Mouse (Mus musculus): Measurements from ENCODE around the gene Sfmbt2. TPM values are rescaled to one million over a fixed set of nuclear protein-coding genes. Genes with fewer than 3 reads are reported as not detected.

The Sfmbt2 gene
- polyA plus RNA-seq, 1 experiment from 2014 or later: 2.0 TPM

DNA sequence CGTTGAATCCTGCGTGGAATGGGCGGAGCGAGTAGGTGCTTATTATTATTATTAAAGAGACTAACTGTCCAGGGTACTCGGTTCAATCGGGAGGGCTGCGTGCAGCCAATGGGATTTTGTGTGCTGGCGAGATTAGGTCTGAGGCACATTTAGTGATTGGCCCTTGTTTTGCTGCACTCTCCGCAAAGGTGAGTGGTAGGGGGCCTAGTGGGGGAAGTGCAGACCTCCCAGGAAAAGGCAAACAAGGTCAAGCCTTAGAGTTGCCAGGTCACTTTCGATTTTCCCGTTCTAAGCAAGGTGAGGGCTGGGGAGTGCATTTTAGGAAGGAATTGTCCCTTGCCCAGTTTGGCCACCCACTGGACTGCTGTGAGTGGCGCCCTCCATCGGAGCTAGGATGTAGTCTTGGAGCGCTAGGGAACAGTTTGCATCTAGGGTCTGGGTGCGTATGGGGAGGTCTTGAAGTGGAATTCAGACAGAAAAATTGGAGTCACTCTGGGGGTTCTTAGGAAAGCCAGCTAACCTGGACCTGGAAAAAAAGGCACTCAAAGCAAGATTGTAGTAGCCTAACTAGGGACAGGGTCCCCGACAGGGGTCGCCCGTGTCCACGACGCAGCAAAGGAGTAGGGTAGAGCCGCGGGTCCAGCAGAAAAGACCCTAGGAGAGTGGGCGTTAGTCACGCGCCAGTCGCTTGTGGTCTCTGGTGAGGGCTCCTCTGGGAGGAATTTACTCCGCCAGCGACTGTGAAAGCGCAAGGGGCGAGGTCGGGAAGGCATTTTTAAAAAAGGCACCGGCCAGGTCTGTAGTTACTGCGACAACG, 4.1 kb downstream of the Sfmbt2 start:
- Histone ChIP-seq H3K36me3 (no peaks in the 10 kb centered on the region), H3K27ac (replicated peaks) (peak overlapping the region; percentile 59; the same call in 1 of the 2 replicates), H3K4me3 (peak overlapping the region; percentile 67), H3K4me1 (peaks cover 33% of the 10 kb centered on the region), H3K9me3 (replicated peaks) (no peaks in the 10 kb centered on the region), H3K27me3 (ENCODE audit: low read depth, poor library complexity, severe bottlenecking) (peaks cover 80% of the 10 kb centered on the region)
- peak; percentile 80 for DNase-seq (ENCODE audit: low spot score)
- WGBS: under 1% methylated on average over 34 of the region's 34 CpGs

DNA sequence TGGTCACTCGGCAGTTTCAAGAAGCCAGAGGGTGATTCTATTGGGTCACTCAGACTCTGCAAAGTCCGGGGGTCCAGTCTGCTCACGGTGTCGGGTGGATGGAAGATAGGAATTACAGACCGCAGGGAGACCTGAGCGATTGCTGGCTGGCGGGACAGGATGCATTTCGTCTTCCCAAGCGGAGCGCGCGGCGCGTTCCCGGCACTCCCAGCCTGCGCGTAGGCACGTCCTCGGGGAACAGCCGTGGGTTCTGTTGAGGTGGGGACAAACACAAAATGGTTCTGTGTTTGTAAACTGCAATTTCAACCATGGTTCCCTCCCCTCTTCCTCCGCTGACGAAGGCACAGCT, 4.7 kb downstream of the Sfmbt2 start:
- peaks cover 74% of the 10 kb centered on the region for H3K27me3 ChIP-seq (ENCODE audit: low read depth, poor library complexity, severe bottlenecking)
- under 1% methylated on average over 22 of the region's 22 CpGs for WGBS

DNA sequence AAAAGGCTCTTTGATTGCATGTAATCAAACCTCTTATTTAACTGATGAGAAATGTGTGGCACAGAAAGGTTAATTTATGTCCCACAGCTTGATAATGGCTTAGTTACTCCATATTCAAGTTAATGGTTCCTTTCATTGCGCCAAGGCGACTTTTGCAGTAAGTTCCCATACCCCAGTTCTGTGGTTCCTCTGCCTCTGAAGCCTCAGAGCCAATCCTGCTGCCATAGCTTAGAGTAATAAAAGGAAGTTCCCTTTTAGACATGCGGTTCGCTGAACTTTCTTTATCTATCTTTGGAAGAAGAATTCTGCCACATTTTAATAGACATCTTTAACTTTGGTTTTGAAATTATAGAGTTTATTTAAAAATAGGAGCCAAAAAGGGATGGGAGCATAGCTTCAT, 19.7 kb downstream of the Sfmbt2 start:
- Histone ChIP-seq H3K27me3 (ENCODE audit: low read depth, poor library complexity, severe bottlenecking) (peaks cover 16% of the 10 kb centered on the region), H3K4me1 (no peaks in the 10 kb centered on the region), H3K4me3 (no peak overlapping the region), H3K9me3 (replicated peaks) (no peaks in the 10 kb centered on the region), H3K36me3 (no peaks in the 10 kb centered on the region), H3K27ac (replicated peaks) (no peak overlapping the region)
- DNase-seq (ENCODE audit: low spot score): no peak
- 87% methylated on average over 4 of the region's 4 CpGs for WGBS

More for the DNA sequence above, 4.7 kb downstream of the Sfmbt2 start:
- peak overlapping the region; percentile 59; the same call in 1 of the 2 replicates for H3K27ac ChIP-seq (replicated peaks)
- no peak for DNase-seq (ENCODE audit: low spot score)
- H3K9me3 ChIP-seq (replicated peaks): no peaks in the 10 kb centered on the region
- no peaks in the 10 kb centered on the region for H3K36me3 ChIP-seq
- H3K4me3 ChIP-seq: peak overlapping the region; percentile 67
- H3K4me1 ChIP-seq: peaks cover 33% of the 10 kb centered on the region

GRCm38 (mm10) chr2:10390791-10391190, 20.5 kb downstream of the Sfmbt2 start:
- no peak for DNase-seq (ENCODE audit: low spot score)
- Histone ChIP-seq H3K27ac (replicated peaks) (no peak overlapping the region), H3K4me3 (no peak overlapping the region), H3K36me3 (no peaks in the 10 kb centered on the region), H3K9me3 (replicated peaks) (no peaks in the 10 kb centered on the region), H3K4me1 (no peaks in the 10 kb centered on the region), H3K27me3 (ENCODE audit: low read depth, poor library complexity, severe bottlenecking) (peaks cover 16% of the 10 kb centered on the region)
- WGBS: 25% methylated on average over 7 of the region's 7 CpGs

- WGBS: 93% methylated on average over 11 of the region's 11 CpGs
- H3K4me1 ChIP-seq: no peaks in the 10 kb centered on the region
Measured at GRCm38 (mm10) chr2:10395143-10395542, 24.8 kb downstream of the Sfmbt2 start.

GRCm38 (mm10) chr2:10397790-10398189, 27.5 kb downstream of the Sfmbt2 start:
- DNase-seq (ENCODE audit: low spot score): no peak
- peaks cover 8% of the 10 kb centered on the region for H3K4me1 ChIP-seq
- H3K36me3 ChIP-seq: no peaks in the 10 kb centered on the region
- no peaks in the 10 kb centered on the region for H3K9me3 ChIP-seq (replicated peaks)
- no peak overlapping the region for H3K4me3 ChIP-seq
- H3K27ac ChIP-seq (replicated peaks): no peak overlapping the region
- H3K27me3 ChIP-seq (ENCODE audit: low read depth, poor library complexity, severe bottlenecking): peaks cover 22% of the 10 kb centered on the region
- WGBS: 75% methylated on average over 9 of the region's 9 CpGs

More at GRCm38 (mm10) chr2:10395143-10395542, 24.8 kb downstream of the Sfmbt2 start:
- Histone ChIP-seq H3K9me3 (replicated peaks) (no peaks in the 10 kb centered on the region), H3K4me3 (no peak overlapping the region), H3K27ac (replicated peaks) (no peak overlapping the region), H3K36me3 (no peaks in the 10 kb centered on the region), H3K27me3 (ENCODE audit: low read depth, poor library complexity, severe bottlenecking) (peaks cover 22% of the 10 kb centered on the region)
- DNase-seq (ENCODE audit: low spot score): no peak

GRCm38 (mm10) chr2:10406151-10406550, 35.8 kb downstream of the Sfmbt2 start:
- 39% methylated on average over 2 of the region's 2 CpGs for WGBS
- H3K4me1 ChIP-seq: peaks cover 25% of the 10 kb centered on the region
- H3K9me3 ChIP-seq (replicated peaks): no peaks in the 10 kb centered on the region
- no peak overlapping the region for H3K4me3 ChIP-seq
- H3K36me3 ChIP-seq: no peaks in the 10 kb centered on the region
- no peak for DNase-seq (ENCODE audit: low spot score)
- H3K27me3 ChIP-seq (ENCODE audit: low read depth, poor library complexity, severe bottlenecking): peaks cover 63% of the 10 kb centered on the region
- no peak overlapping the region for H3K27ac ChIP-seq (replicated peaks)

GRCm38 (mm10) chr2:10409422-10409821, 39.1 kb downstream of the Sfmbt2 start:
- DNase-seq (ENCODE audit: low spot score): no peak
- 84% methylated on average over 13 of the region's 13 CpGs for WGBS
- no peaks in the 10 kb centered on the region for H3K36me3 ChIP-seq

GRCm38 (mm10) chr2:10410069-10410468, 39.8 kb downstream of the Sfmbt2 start:
- no peaks in the 10 kb centered on the region for H3K9me3 ChIP-seq (replicated peaks)
- H3K4me3 ChIP-seq: no peak overlapping the region
- no peak overlapping the region for H3K27ac ChIP-seq (replicated peaks)
- H3K4me1 ChIP-seq: peaks cover 24% of the 10 kb centered on the region
- WGBS: 93% methylated on average over 5 of the region's 5 CpGs
- H3K36me3 ChIP-seq: no peaks in the 10 kb centered on the region
- DNase-seq (ENCODE audit: low spot score): no peak
- peaks cover 53% of the 10 kb centered on the region for H3K27me3 ChIP-seq (ENCODE audit: low read depth, poor library complexity, severe bottlenecking)

More at GRCm38 (mm10) chr2:10409422-10409821, 39.1 kb downstream of the Sfmbt2 start:
- Histone ChIP-seq H3K9me3 (replicated peaks) (no peaks in the 10 kb centered on the region), H3K4me3 (no peak overlapping the region), H3K27ac (replicated peaks) (no peak overlapping the region), H3K27me3 (ENCODE audit: low read depth, poor library complexity, severe bottlenecking) (peaks cover 60% of the 10 kb centered on the region), H3K4me1 (peaks cover 24% of the 10 kb centered on the region)

- no peaks in the 10 kb centered on the region for H3K4me1 ChIP-seq
- WGBS: 78% methylated on average over 6 of the region's 6 CpGs
Measured at GRCm38 (mm10) chr2:10420944-10421420, 50.7 kb downstream of the Sfmbt2 start.

DNA sequence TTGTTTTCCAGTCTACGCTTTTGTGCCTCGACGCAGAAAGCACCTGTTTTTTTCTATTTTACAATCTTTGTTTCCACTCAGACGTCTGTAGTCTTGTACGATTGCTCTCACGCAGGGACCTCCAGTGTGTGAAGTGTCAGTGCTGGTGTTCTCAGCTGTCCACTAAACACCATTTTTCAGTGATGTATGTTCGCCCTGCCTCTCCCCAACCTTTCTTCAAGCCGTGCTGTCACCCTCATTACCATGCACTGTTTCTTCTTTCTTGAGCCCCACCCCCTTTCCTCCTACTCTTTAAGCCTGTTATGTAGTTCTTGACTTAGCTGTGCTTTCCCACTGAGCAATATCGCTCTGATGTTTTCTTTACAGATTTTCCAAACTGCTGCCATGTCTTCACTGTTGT, 67.0 kb downstream of the Sfmbt2 start:
- Histone ChIP-seq H3K27me3 (ENCODE audit: low read depth, poor library complexity, severe bottlenecking) (no peaks in the 10 kb centered on the region), H3K36me3 (no peaks in the 10 kb centered on the region), H3K4me3 (no peak overlapping the region), H3K27ac (replicated peaks) (no peak overlapping the region), H3K4me1 (peaks cover 14% of the 10 kb centered on the region), H3K9me3 (replicated peaks) (no peaks in the 10 kb centered on the region)
- DNase-seq (ENCODE audit: low spot score): no peak
- whole genome bisulfite sequencing: 76% methylated on average over 9 of the region's 9 CpGs

More at GRCm38 (mm10) chr2:10420944-10421420, 50.7 kb downstream of the Sfmbt2 start:
- Histone ChIP-seq H3K27me3 (ENCODE audit: low read depth, poor library complexity, severe bottlenecking) (no peaks in the 10 kb centered on the region), H3K9me3 (replicated peaks) (no peaks in the 10 kb centered on the region), H3K4me3 (no peak overlapping the region), H3K36me3 (no peaks in the 10 kb centered on the region), H3K27ac (replicated peaks) (no peak overlapping the region)
- no peak for DNase-seq (ENCODE audit: low spot score)

GRCm38 (mm10) chr2:10441811-10442210, 71.5 kb downstream of the Sfmbt2 start:
- 77% methylated on average over 9 of the region's 9 CpGs for WGBS
- Histone ChIP-seq H3K4me1 (peaks cover 9% of the 10 kb centered on the region), H3K27ac (replicated peaks) (no peak overlapping the region), H3K9me3 (replicated peaks) (no peaks in the 10 kb centered on the region), H3K4me3 (no peak overlapping the region), H3K27me3 (ENCODE audit: low read depth, poor library complexity, severe bottlenecking) (no peaks in the 10 kb centered on the region), H3K36me3 (no peaks in the 10 kb centered on the region)
- DNase-seq (ENCODE audit: low spot score): no peak

DNA sequence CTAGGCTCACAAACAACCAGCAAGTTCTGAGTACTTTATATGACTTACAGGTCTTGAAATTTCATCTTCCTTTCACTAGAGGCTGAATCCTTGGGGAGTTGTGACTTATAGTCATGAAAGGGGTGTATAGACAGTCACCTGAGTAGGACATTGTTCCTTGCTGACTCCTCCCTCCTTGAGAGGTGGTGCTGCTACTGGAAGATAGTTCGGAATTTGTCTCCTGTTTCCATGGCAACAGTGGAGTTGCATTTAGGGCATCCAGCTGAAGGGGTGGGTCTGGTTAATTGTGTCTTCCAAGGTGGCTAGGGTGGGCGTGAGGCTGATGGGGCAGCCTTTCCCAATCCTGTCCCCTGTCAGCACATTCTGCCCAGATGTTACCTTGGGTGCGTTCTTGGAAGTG, 83.3 kb downstream of the Sfmbt2 start:
- WGBS: 54% methylated on average over 3 of the region's 3 CpGs
- DNase-seq (ENCODE audit: low spot score): no peak
- Histone ChIP-seq H3K4me1 (peaks cover 17% of the 10 kb centered on the region), H3K36me3 (no peaks in the 10 kb centered on the region), H3K27me3 (ENCODE audit: low read depth, poor library complexity, severe bottlenecking) (no peaks in the 10 kb centered on the region), H3K9me3 (replicated peaks) (no peaks in the 10 kb centered on the region), H3K27ac (replicated peaks) (no peak overlapping the region), H3K4me3 (no peak overlapping the region)

Measured in midbrain, embryonic 10.5 days (tissue).